Mouse (Mus musculus) hindbrain, embryonic 11.5 days (tissue): Measurements from ENCODE around the gene Hist1h4a. TPM values are rescaled to one million over a fixed set of nuclear protein-coding genes. Genes with fewer than 3 reads are reported as not detected.
A peak's percentile ranks its signal among the peaks of the same experiment; 100 is the strongest.
"Not testable (repeated sequence)": the region's sequence is repeated elsewhere in the genome, so short reads cannot be mapped to it uniquely, and the experiment has no call there.

Experiments
- ATAC-seq: fragments of 200-750 bp; cut with Nextera tagmentation; 2 replicates; pipeline ENCODE4 v1.8.0; 2017; ENCODE audit warnings: mild to moderate bottlenecking, moderate TSS enrichment, moderate library complexity; ENCODE audit not compliant: low FRiP score
- DNase-seq: peaks from one replicate; pipeline ENCODE4 v3.0.0-alpha.2; 2015; ENCODE audit warnings: low spot score
- H3K27ac ChIP-seq: fragments of 300-500 bp; sonication (generic); 2 replicates; pipeline ENCODE4 v1.5.1; 2014; ENCODE audit warnings: mild to moderate bottlenecking, low read depth, low read length
- H3K27me3 ChIP-seq: fragments of 300-500 bp; sonication (generic); 2 replicates; pipeline ENCODE4 v1.6.1; 2014; ENCODE audit warnings: mild to moderate bottlenecking, low read length, moderate library complexity, mixed read lengths; ENCODE audit not compliant: control insufficient read depth, insufficient read depth
- H3K36me3 ChIP-seq: fragments of 300-500 bp; sonication (generic); 2 replicates; pipeline ENCODE4 v1.6.1; 2014; ENCODE audit warnings: mild to moderate bottlenecking, low read length, moderate library complexity, mixed read lengths; ENCODE audit not compliant: control insufficient read depth, insufficient read depth
- H3K4me1 ChIP-seq: fragments of 300-500 bp; sonication (generic); replicated peaks from 2 replicates; pipeline ENCODE4 v1.6.1; 2014; ENCODE audit warnings: low read length, mixed read lengths; ENCODE audit not compliant: control insufficient read depth, insufficient read depth
- H3K4me2 ChIP-seq: fragments of 300-500 bp; sonication (generic); replicated peaks from 2 replicates; pipeline ENCODE4 v1.6.1; 2014; ENCODE audit warnings: mild to moderate bottlenecking, low read depth, low read length
- H3K4me3 ChIP-seq: fragments of 300-500 bp; sonication (generic); 2 replicates; pipeline ENCODE4 v1.5.1; 2014; ENCODE audit warnings: low read depth, low read length
- H3K9ac ChIP-seq: fragments of 300-500 bp; sonication (generic); 2 replicates; pipeline ENCODE4 v1.6.1; 2014; ENCODE audit warnings: low read depth, low read length
- H3K9me3 ChIP-seq: fragments of 300-500 bp; sonication (generic); 2 replicates; pipeline ENCODE4 v1.6.1; 2016; ENCODE audit warnings: low read length; ENCODE audit not compliant: control insufficient read depth
- WGBS: fragments of 180-500 bp; shearing (Covaris S2); extraction: QIAGEN DNeasy Blood & Tissue Kit; methylation state at CpG from one replicate; pipeline ENCODE4 v1.1.7; 2014; 5-methylcytosine and 5-hydroxymethylcytosine counted together
- polyA plus RNA-seq: library from polyadenylated mRNA; unstranded; fragments of >200 nt; fragmentation: Nextera tagmentation; extraction: Ambion mirVana; gene quantifications from 2 replicates; pipeline ENCODE4 v1.2.1, GENCODE M21; 2014

Gene Hist1h4a
- polyA plus RNA-seq, 1 experiment from 2014 or later = not detected

- H3K4me2 ChIP-seq = peak overlapping the region; percentile 39
- DNase-seq = peak; percentile 40
- no peaks in the 10 kb centered on the region for H3K27me3 ChIP-seq
- no peaks in the 10 kb centered on the region for H3K36me3 ChIP-seq
- peak overlapping the region; percentile 30 for H3K4me3 ChIP-seq
- ATAC-seq = no peak
- H3K4me1 ChIP-seq = peaks cover 7% of the 10 kb centered on the region; the same call in 1 of the 2 replicates
- no peaks in the 10 kb centered on the region for H3K9me3 ChIP-seq
- H3K9ac ChIP-seq = peak overlapping the region; percentile 65
- WGBS = 2% methylated on average over 6 of the region's 6 CpGs
- H3K27ac ChIP-seq = peak overlapping the region; percentile 72
Observed at GRCm38 (mm10) chr13:23752742-23753172, 8.3 kb downstream of the Hist1h4a start.

- H3K9me3 ChIP-seq, H3K27me3 ChIP-seq, H3K4me1 ChIP-seq, H3K36me3 ChIP-seq: not testable (repeated sequence)
- peak within 1 kb of the TSS; percentile 39 for H3K4me3 ChIP-seq
- peak; percentile 95 for DNase-seq
- 0% methylated on average over 15 of the region's 47 CpGs for WGBS
- H3K27ac ChIP-seq = peak within 1 kb of the TSS; percentile 90
- ATAC-seq = peak; percentile 89
- H3K4me2 ChIP-seq = peak within 1 kb of the TSS; percentile 54
- H3K9ac ChIP-seq = peak within 1 kb of the TSS; percentile 65
Observed at GRCm38 (mm10) chr13:23752067-23752741, 8.8 kb downstream of the Hist1h4a start, which contains the start of gene Hist1h3b. Gene Hist1h3b, plus strand, starts transcription at chr13:23752267.

GRCm38 (mm10) chr13:23751478-23751956 is 9.5 kb downstream of the Hist1h4a start:
- Histone ChIP-seq H3K36me3 (no peaks in the 10 kb centered on the region), H3K27me3 (no peaks in the 10 kb centered on the region), H3K9me3 (no peaks in the 10 kb centered on the region), H3K4me3 (peak overlapping the region; percentile 39), H3K27ac (peak overlapping the region; percentile 90), H3K9ac (peak overlapping the region; percentile 49; the same call in 1 of the 2 replicates), H3K4me1 (peaks cover 4% of the 10 kb centered on the region; the same call in 1 of the 2 replicates), H3K4me2 (peak overlapping the region; percentile 54)
- peak; percentile 38 for ATAC-seq
- peak; percentile 54 for DNase-seq
- under 1% methylated on average over 11 of the region's 11 CpGs for WGBS

- peak; percentile 74 for DNase-seq
- H3K4me2 ChIP-seq = peak within 1 kb of the TSS; percentile 54
- not testable (repeated sequence) for H3K9me3 ChIP-seq, H3K4me1 ChIP-seq, H3K36me3 ChIP-seq, H3K27me3 ChIP-seq
- H3K4me3 ChIP-seq = peak within 1 kb of the TSS; percentile 39
- 1% methylated on average over 25 of the region's 47 CpGs for WGBS
- peak; percentile 52 for ATAC-seq
- peak within 1 kb of the TSS; percentile 49; the same call in 1 of the 2 replicates for H3K9ac ChIP-seq
- H3K27ac ChIP-seq = peak within 1 kb of the TSS; percentile 90
Observed at GRCm38 (mm10) chr13:23750839-23751477, 10.1 kb downstream of the Hist1h4a start, which contains the start of gene Hist1h2ab. Gene Hist1h2ab, plus strand, starts transcription at chr13:23751126.

- 91% methylated on average over 5 of the region's 5 CpGs for WGBS
- Histone ChIP-seq H3K27ac (no peak overlapping the region), H3K27me3 (no peaks in the 10 kb centered on the region), H3K9ac (no peak overlapping the region), H3K4me3 (no peak overlapping the region), H3K4me2 (no peak overlapping the region), H3K4me1 (peaks cover 4% of the 10 kb centered on the region; the same call in 1 of the 2 replicates), H3K9me3 (no peaks in the 10 kb centered on the region), H3K36me3 (no peaks in the 10 kb centered on the region)
- DNase-seq (no peak), ATAC-seq (no peak)
Observed at GRCm38 (mm10) chr13:23749563-23750121, 11.4 kb downstream of the Hist1h4a start.

GRCm38 (mm10) chr13:23747892-23748288 is 13.1 kb downstream of the Hist1h4a start:
- H3K4me3 ChIP-seq = no peak overlapping the region
- peak overlapping the region; percentile 24; the same call in 1 of the 2 replicates for H3K4me2 ChIP-seq
- H3K27ac ChIP-seq = peak overlapping the region; percentile 93
- peaks cover 4% of the 10 kb centered on the region; the same call in 1 of the 2 replicates for H3K4me1 ChIP-seq
- peak; percentile 40 for DNase-seq
- H3K9me3 ChIP-seq = no peaks in the 10 kb centered on the region
- no peak for ATAC-seq
- no peaks in the 10 kb centered on the region for H3K27me3 ChIP-seq
- 11% methylated on average over 4 of the region's 4 CpGs for WGBS
- peak overlapping the region; percentile 16; the same call in 1 of the 2 replicates for H3K9ac ChIP-seq
- no peaks in the 10 kb centered on the region for H3K36me3 ChIP-seq

- H3K9me3 ChIP-seq = no peaks in the 10 kb centered on the region
- ATAC-seq = peak; percentile 19
- peak; percentile 61 for DNase-seq
- peak overlapping the region; percentile 31 for H3K4me3 ChIP-seq
- WGBS = 2% methylated on average over 9 of the region's 13 CpGs
- peaks cover 4% of the 10 kb centered on the region; the same call in 1 of the 2 replicates for H3K4me1 ChIP-seq
- peak overlapping the region; percentile 54 for H3K9ac ChIP-seq
- no peaks in the 10 kb centered on the region for H3K27me3 ChIP-seq
- H3K27ac ChIP-seq = peak overlapping the region; percentile 93
- H3K36me3 ChIP-seq = no peaks in the 10 kb centered on the region
- H3K4me2 ChIP-seq = peak overlapping the region; percentile 59
Observed at GRCm38 (mm10) chr13:23747081-23747891, 13.7 kb downstream of the Hist1h4a start.
